Mouse (Mus musculus) R1 (cell line): Measurements from ENCODE around the gene Olfr957.

Source experiments
- DNase-seq: peaks from one replicate; pipeline ENCODE4 v3.0.0-alpha.2; 2018; ENCODE audit warnings: low read depth, low spot score

Olfr957 gene

DNA sequence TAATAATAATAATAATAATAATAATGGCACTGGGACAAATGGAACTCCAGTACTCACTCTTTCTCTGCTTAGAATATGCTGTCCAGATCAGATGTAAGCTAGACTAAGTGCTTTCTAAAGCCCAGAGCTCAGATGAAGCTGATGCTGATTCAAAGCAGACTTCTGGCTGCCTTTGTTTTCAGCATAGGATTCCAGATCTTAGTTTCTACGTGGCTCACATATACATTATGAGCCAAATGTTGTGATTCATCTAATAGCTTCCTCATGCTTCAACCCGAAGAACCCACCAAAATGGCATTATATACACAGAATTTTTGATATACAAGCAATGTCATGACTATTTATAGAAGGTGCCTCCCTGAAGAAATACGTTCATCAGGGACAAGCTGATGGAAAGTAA, at the start of gene Olfr957:
Gene Olfr957, minus strand, starts transcription at position 279 of the 400 bp plus-strand sequence.
- no peak for DNase-seq

DNA sequence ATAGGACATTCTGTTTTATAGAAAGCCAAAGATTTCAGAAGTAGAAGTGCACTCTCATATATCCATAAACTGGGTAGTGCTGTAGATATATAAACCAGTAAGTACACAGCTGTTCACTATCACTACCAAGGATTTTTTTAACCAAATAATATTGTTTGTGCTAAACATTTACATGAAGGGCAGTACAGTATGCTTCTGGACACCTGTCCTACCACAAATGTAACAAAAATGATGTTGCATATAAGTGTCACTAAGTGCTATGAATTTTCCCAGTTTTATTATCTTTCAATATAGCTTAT, 42.7 kb upstream of the Olfr957 start:
- no peak for DNase-seq

DNA sequence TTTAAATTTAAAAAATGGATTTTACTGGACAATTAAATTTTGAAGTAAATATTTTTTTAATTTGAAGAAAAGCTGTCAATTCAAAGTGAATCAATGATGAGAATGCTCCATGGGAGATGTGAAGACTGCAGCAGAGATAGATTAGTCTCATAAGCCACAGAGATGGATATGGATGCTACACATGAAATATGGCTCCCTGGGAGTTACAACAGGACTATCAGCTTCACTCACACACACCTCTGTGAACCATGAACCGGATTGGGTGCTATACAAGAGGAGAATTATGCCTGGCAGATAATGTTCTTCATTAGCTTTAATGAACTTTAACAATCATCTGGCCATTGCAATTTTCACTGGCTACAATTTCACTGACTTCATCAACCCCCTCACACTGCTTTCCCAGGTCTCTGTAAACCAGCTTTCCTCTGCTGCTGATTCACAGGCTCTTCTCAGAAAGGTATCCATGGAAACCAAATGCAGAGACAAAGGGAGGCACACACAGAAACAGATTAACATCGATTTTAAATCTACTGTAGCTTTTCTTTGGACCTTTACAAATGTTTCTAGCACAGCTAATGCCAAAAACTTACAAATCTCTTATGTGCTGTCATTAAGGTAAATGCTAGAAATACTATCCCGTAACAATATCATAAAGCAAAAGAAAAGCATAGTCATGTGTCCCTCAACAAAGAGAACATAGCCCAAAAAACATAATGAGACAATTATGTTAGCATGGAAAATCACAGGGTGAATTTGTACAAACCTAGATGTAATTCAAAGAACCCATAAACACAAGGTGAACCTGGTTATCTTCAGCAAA, 42.1 kb upstream of the Olfr957 start:
- peak; percentile 4 for DNase-seq

DNA sequence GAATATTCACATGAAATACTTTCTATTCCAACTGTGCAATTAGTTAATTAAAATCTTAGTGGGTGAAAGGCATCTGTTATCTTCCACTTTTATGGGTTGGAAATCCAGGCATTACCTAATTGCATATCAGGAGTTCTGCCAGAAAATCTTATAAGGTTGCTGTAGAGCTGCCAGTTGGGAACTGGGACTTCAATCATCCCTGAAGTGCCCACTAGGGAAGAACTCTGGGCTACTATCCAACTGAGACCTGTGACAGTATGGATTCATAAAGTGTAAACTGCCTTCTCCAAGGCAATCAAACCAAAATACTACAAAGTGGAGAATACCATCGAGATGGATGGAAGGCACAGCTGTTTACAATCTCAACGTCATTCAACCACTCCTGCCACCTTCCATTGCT, 38.3 kb upstream of the Olfr957 start, which contains the start of gene Olfr958:
Gene Olfr958, minus strand, starts transcription at position 109 of the 400 bp plus-strand sequence.
- no peak for DNase-seq

DNA sequence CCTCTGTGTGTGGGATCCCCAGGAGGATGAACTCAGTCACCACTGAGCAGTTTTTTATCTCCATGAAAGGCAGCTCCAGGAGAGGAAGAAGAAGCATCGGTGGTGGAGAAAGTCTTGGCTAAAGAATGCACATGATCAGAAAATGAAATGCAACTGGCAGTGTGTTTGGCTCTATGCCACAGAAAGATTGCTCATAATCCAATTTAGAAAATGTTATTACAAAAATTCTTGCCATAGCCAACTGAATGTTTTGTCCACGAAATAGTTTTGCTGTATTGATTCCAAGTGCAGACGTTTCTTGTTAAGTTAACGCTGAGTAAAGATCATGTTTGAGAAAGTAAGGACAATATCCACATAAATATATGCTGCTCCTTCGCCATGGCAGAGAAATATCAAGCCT, 35.2 kb upstream of the Olfr957 start:
- no peak for DNase-seq

DNA sequence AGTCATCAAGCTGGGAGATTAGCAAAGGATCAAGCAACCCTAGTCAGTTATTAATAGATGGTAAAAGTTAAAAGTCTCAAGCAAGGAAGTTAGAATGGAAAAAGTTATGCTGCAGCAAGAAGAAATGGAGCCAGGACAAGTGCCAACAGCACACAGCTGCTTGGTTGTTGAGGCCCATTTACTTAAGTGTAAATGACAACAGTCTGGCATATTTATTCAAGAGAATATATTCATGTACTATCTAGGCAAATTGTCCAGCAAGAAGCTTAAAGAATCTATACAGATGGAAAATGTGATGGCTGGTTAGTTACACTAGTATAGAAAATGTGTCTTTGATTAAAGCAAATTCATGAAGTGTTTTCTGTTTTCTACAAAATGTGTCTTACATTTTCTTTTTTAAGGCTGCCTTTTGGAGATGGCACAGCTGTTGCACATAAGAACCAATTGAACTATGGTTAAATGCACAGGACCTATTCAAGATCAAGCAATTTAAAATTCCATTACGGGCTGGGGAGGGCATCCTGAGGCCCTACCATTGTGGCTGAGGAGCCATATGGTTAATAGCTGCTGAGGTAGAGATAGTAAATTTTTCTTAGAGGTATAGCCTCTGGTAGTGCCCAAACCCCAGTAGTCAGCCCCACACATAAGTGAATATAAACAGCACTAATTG, 8.1 kb upstream of the Olfr957 start:
- no peak for DNase-seq

DNA sequence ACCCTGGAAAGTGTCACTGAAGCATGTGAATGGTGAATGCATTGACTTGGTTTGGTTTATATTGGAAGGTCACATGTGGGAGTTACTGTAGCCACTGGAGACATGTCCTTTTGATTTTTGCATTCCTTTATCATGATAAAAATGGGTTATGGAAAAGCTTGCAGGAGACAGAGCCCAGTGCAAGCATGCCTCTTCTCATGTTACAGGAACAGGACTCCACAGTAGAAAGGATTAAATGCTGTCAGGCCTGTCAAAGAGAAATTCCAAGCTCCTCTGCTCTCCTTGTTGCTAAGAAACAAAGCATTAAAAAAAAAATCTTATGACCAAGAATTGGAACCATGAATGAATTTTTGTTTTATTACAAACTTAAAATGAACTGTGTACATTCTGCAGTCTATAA, 3.0 kb upstream of the Olfr957 start:
- no peak for DNase-seq

DNA sequence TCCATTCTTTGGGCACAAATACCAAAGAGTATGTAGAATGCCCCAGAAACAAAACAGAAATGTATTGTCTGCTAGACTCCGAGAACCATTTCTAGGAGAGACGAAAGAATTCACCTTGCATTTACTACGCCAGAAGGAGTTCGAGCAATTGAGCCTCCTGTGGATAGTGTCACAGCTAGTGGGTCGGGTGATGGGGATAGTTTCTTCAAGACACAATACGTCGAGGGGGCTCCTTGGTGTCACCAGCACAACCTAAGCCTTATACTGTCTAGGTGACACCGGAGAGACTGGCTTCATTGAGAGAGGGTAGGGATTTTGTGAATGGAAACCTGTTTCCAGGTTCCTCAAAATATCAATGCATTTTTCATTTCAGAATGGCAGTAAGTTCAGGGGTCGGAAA, 6.2 kb downstream of the Olfr957 start:
- DNase-seq = no peak

DNA sequence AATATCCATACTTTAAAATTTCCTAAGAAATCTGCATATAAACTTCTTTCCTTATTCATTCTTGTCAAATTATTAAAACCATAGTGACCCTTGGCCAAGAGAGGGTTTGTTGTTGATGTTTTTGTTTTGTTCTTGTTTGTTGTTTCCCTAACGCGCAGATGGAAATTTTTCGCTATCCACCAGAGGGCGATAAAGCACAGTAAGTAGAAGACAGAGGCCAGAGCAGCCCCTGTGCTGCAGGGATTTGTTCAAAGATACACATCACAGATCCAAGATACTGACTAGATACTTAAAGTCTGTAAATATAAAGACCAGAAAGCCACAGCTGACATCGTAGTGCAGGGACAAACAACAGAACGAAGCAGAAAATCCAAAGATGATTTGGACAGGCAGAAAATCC, 6.6 kb downstream of the Olfr957 start:
- peak; percentile 65 for DNase-seq

DNA sequence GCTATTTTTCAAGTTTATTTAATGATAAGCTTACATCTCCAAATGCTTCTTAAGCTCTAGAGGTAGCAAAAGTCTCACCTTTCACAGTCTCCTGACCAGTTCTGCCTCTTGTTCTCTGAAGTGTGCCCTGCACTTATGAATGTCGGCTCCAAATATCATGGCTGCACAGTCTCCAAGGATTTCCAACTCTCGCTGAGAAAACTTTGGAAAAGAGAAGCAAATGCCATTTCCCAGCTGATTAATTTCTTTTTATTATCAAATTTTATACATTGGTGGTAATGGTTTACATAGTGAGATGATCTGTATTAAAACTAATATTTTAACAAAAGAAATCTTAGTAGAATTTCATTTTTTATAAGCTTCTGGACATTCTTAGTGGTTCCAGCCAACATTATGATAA, 21.7 kb downstream of the Olfr957 start, which contains the start of gene Olfr44:
Gene Olfr44, minus strand, starts transcription at position 101 of the 400 bp plus-strand sequence.
- DNase-seq = no peak

DNA sequence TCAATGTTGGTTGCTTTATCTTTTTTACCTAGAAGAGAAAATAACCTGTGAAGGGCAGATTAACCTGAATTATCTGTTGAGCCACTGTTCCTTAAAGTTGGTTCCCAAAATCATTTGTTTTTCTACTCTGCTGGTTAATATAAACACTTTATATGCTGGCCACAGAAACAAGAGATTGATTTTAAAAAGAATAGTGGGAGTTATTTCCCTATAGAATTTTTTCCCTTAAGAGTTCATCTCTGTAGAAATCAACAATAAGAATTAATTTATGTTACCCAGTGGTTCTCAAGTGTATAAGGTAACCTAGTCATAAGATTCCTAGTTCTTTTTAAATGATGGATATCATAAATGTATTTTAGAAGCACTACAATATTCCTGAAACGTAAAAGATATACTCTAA, 43.8 kb downstream of the Olfr957 start, which contains the start of gene Olfr955:
Gene Olfr955, minus strand, starts transcription at position 101 of the 400 bp plus-strand sequence.
- no peak for DNase-seq
